Mouse (Mus musculus): Measurements from ENCODE around the gene Rbm4. TPM values are rescaled to one million over a fixed set of nuclear protein-coding genes. Genes with fewer than 3 reads are reported as not detected.

Rbm4 gene
- total and polyA plus RNA-seq, 3 experiments: 31.4 to 51.6 TPM; not detected in 1

DNA sequence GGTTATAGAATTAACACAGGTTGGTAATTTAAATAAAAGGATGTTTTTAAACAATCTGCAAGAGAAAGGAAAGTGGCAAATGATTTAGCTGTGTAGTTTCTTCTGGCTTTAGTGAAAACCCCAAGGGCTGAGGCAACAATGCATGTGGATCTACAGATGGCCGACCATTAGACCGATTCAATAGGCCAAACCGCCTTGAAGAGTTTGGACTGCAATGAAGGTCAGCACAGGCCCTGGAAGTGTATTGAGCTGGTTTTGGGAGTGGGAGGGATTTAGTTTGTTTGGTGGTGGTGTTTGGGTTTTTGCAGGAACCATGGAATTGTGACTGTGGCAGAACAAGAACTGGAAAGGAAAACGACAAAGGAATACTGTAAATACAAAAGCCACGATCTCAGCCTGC is 5.4 kb upstream of the Rbm4 start:
- no peaks in the 10 kb centered on the region for H3K27me3 ChIP-seq (ENCODE audit: control insufficient read depth in 1 of 2, insufficient read depth in 2 of 2, low read length in 2 of 2)
- no peak overlapping the region for H3K4me3 ChIP-seq (ENCODE audit: control insufficient read depth in 1 of 2, insufficient read depth in 1 of 2, low read depth in 2 of 2, low read length in 2 of 2)
- peaks cover 74% of the 10 kb centered on the region for H3K79me2 ChIP-seq (ENCODE audit: control insufficient read depth, insufficient read depth, low read length, poor library complexity)
- H3K9ac ChIP-seq (ENCODE audit: control insufficient read depth, low read depth, low read length, poor library complexity, severe bottlenecking): no peak overlapping the region
- no peak for DNase-seq (ENCODE audit: low read depth, low spot score)
- H3K36me3 ChIP-seq (ENCODE audit: control insufficient read depth in 1 of 2, insufficient read depth in 2 of 2, low read length in 2 of 2): peaks cover 34 to 40% of the 10 kb centered on the region in 2 experiments
- H3K4me1 ChIP-seq (ENCODE audit: control insufficient read depth in 1 of 2, insufficient read depth in 2 of 2, low read length in 2 of 2): peaks cover 22 to 30% of the 10 kb centered on the region in 2 experiments
- H3K9me3 ChIP-seq (replicated peaks; ENCODE audit: insufficient read depth, low read length): no peaks in the 10 kb centered on the region
- no peak for TF ChIP-seq USF1 (IDR thresholded peaks at IDR 0.05; ENCODE audit: low read depth, low read length)
- no peak for TF ChIP-seq GATA1 (IDR thresholded peaks at IDR 0.05; ENCODE audit: low read depth, low read length)
- H3K27ac ChIP-seq (ENCODE audit: control insufficient read depth, low read depth, low read length): no peak overlapping the region

DNA sequence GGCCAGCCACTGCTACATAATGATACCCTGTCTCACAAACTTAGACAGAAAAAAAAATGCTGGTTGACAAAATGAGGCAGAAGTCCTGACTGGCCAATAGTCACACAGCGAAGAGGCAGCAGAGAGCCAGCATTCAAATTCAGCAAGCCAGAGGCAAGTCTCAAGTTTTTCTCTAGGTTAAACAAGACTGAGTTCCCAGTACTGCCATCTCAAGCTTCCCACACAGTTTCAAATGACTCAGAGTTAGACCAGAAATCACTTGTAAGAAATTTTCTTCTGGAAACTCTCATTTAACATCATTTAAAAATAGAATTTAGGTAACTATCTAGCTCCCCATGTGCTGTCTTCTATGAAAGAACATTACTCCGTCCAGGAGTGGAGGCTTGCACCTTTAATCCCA is 4.1 kb upstream of the Rbm4 start:
- Histone ChIP-seq H3K79me2 (ENCODE audit: control insufficient read depth, insufficient read depth, low read length, poor library complexity) (peaks cover 69% of the 10 kb centered on the region), H3K9me3 (replicated peaks; ENCODE audit: insufficient read depth, low read length) (no peaks in the 10 kb centered on the region), H3K27me3 (ENCODE audit: control insufficient read depth in 1 of 2, insufficient read depth in 2 of 2, low read length in 2 of 2) (no peaks in the 10 kb centered on the region), H3K9ac (ENCODE audit: control insufficient read depth, low read depth, low read length, poor library complexity, severe bottlenecking) (no peak overlapping the region), H3K27ac (ENCODE audit: control insufficient read depth, low read depth, low read length) (no peak overlapping the region), H3K4me3 (ENCODE audit: control insufficient read depth in 1 of 2, insufficient read depth in 1 of 2, low read depth in 2 of 2, low read length in 2 of 2) (no peak overlapping the region), H3K4me1 (ENCODE audit: control insufficient read depth in 1 of 2, insufficient read depth in 2 of 2, low read length in 2 of 2) (peaks cover 22 to 30% of the 10 kb centered on the region in 2 experiments), H3K36me3 (ENCODE audit: control insufficient read depth in 1 of 2, insufficient read depth in 2 of 2, low read length in 2 of 2) (peaks cover 29 to 42% of the 10 kb centered on the region in 2 experiments)
- no peak for DNase-seq (ENCODE audit: low read depth, low spot score)
- TF ChIP-seq MYC (IDR thresholded peaks at IDR 0.05; ENCODE audit: low read depth, low read length) (no peak), CTCF (IDR thresholded peaks at IDR 0.05 in 2 of 3, conservative IDR thresholded peaks at IDR 0.05 in 1 of 3; ENCODE audit: control insufficient read depth in 1 of 3, insufficient read depth in 1 of 3, low read depth in 2 of 3, low read length in 3 of 3, poor library complexity in 1 of 3, severe bottlenecking in 1 of 3) (no peak), CHD1 (IDR thresholded peaks at IDR 0.05; ENCODE audit: low read depth, low read length) (no peak), EP300 (IDR thresholded peaks at IDR 0.05; ENCODE audit: low read depth in 1 of 2, low read length in 2 of 2) (no peak), HCFC1 (IDR thresholded peaks at IDR 0.05; ENCODE audit: low read depth, low read length) (no peak), CHD2 (IDR thresholded peaks at IDR 0.05; ENCODE audit: low read length) (no peak), MAFK (IDR thresholded peaks at IDR 0.05; ENCODE audit: borderline replicate concordance, low read depth, low read length) (no peak), ZKSCAN1 (IDR thresholded peaks at IDR 0.05; ENCODE audit: low read depth, low read length) (no peak), TBP (IDR thresholded peaks at IDR 0.05; ENCODE audit: low read depth, low read length) (no peak), POLR2A (IDR thresholded peaks at IDR 0.05; ENCODE audit: control insufficient read depth in 1 of 2, insufficient read depth in 1 of 2, low read depth in 1 of 2, low read length in 2 of 2, poor library complexity in 1 of 2) (no peak), JUND (IDR thresholded peaks at IDR 0.05; ENCODE audit: low read depth, low read length) (no peak), ETS1 (IDR thresholded peaks at IDR 0.05; ENCODE audit: low read depth, low read length) (no peak)

DNA sequence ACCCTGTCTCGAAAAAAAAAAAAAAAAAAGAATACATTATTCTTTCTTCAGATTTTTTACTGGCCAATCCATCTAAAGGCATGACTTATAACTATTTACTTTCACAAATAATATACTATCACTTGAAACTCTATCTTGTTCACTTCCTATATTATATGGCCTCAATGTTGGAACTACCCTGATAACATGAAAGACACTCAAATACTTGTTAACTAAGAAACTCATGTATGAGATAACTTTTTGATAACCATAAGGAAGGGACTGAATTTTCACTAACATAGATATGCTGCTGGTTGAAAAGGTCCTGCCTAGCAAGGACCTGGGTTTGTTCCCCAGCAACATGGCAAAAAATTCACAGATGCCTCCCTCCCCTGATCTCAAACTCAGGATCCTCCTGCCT is 2.2 kb upstream of the Rbm4 start:
- Histone ChIP-seq H3K36me3 (ENCODE audit: control insufficient read depth in 1 of 2, insufficient read depth in 2 of 2, low read length in 2 of 2) (peaks cover 31 to 59% of the 10 kb centered on the region in 2 experiments), H3K4me3 (ENCODE audit: control insufficient read depth in 1 of 2, insufficient read depth in 1 of 2, low read depth in 2 of 2, low read length in 2 of 2) (no peak overlapping the region), H3K4me1 (ENCODE audit: control insufficient read depth in 1 of 2, insufficient read depth in 2 of 2, low read length in 2 of 2) (peaks cover 22 to 39% of the 10 kb centered on the region in 2 experiments), H3K27me3 (ENCODE audit: control insufficient read depth in 1 of 2, insufficient read depth in 2 of 2, low read length in 2 of 2) (no peaks in the 10 kb centered on the region), H3K9ac (ENCODE audit: control insufficient read depth, low read depth, low read length, poor library complexity, severe bottlenecking) (no peak overlapping the region; the same call in 1 of the 2 replicates), H3K27ac (ENCODE audit: control insufficient read depth, low read depth, low read length) (peak overlapping the region; percentile 74), H3K9me3 (replicated peaks; ENCODE audit: insufficient read depth, low read length) (no peaks in the 10 kb centered on the region), H3K79me2 (ENCODE audit: control insufficient read depth, insufficient read depth, low read length, poor library complexity) (peaks cover 68% of the 10 kb centered on the region)
- TF ChIP-seq ZMIZ1 (IDR thresholded peaks at IDR 0.05; ENCODE audit: low read depth, low read length): no peak
- TF ChIP-seq BHLHE40 (IDR thresholded peaks at IDR 0.05; ENCODE audit: borderline replicate concordance, low read depth, low read length): no peak
- no peak for TF ChIP-seq RAD21 (IDR thresholded peaks at IDR 0.05; ENCODE audit: low read depth, low read length)
- TF ChIP-seq SIN3A (IDR thresholded peaks at IDR 0.05; ENCODE audit: low read length): peak; percentile 53; the same call in 1 of the 2 replicates
- peak; percentile 43; the same call in 1 of the 2 replicates for TF ChIP-seq MXI1 (IDR thresholded peaks at IDR 0.05; ENCODE audit: low read depth, low read length)
- TF ChIP-seq ETS1 (IDR thresholded peaks at IDR 0.05; ENCODE audit: low read depth, low read length): 0 out of 2 replicates have a peak, but pooled peaks have one; percentile 31
- TF ChIP-seq MAX (IDR thresholded peaks at IDR 0.05; ENCODE audit: low read length): 0 out of 2 replicates have a peak, but pooled peaks have one; percentile 9
- TF ChIP-seq GATA1 (IDR thresholded peaks at IDR 0.05; ENCODE audit: low read depth, low read length): peak; percentile 77
- TF ChIP-seq TAL1 (IDR thresholded peaks at IDR 0.05; ENCODE audit: low read length): no peak
- TF ChIP-seq EP300 (IDR thresholded peaks at IDR 0.05; ENCODE audit: low read depth in 1 of 2, low read length in 2 of 2): peak; percentile 59 to 65; a peak in 2 of 4 replicates
- no peak for TF ChIP-seq RCOR1 (IDR thresholded peaks at IDR 0.05; ENCODE audit: low read depth, low read length)
- TF ChIP-seq MEF2A (IDR thresholded peaks at IDR 0.05; ENCODE audit: extremely low read depth, insufficient replicate concordance, low read depth, low read length, poor library complexity, severe bottlenecking): no peak
- TF ChIP-seq TCF12 (IDR thresholded peaks at IDR 0.05; ENCODE audit: low read depth, low read length): peak; percentile 64; the same call in 1 of the 2 replicates
- peak; percentile 49 for DNase-seq (ENCODE audit: low read depth, low spot score)
